Mouse (Mus musculus) right cerebral cortex, adult 2 months (tissue): ENCODE results near the gene Slc25a18.

Source experiments
- DNase-seq, 2 experiments: peaks; one replicate each; pipeline ENCODE4 v3.0.0; 2021 to 2022; ENCODE audit warnings: low spot score in 2 of 2

Gene Slc25a18

GRCm38 (mm10) chr6:120773149-120773628 lies at the start of gene Slc25a18:
Gene Slc25a18, plus strand, starts transcription at chr6:120773578.
- DNase-seq: peak in 1 of 2 experiments; percentile 31

DNA sequence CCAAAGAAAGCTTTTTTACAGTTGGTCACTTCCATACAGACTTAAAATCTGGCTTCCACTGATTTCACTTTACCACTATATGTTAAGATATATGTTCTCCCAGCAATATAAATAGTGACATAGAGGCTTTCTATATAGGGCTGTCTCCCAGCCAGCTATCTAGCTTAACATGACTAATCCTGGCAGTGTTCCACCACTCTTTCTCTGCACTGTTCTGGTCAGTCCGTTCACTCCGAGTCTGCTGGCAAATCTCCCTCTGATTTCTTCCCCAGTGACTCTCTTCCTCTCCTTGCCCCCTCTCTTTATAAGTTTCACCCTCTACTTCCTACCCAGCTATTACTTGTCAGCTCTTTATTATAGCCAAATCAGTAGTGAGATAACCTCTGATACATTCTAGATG lies 47.4 kb upstream of the Slc25a18 start:
- no peak for DNase-seq

- no peak for DNase-seq
Measured at GRCm38 (mm10) chr6:120736011-120736410, 37.4 kb upstream of the Slc25a18 start.

GRCm38 (mm10) chr6:120736566-120736965 lies 36.8 kb upstream of the Slc25a18 start:
- peak; percentile 21 to 41 for DNase-seq

- no peak for DNase-seq
Measured at GRCm38 (mm10) chr6:120743130-120743529, 30.2 kb upstream of the Slc25a18 start.

DNA sequence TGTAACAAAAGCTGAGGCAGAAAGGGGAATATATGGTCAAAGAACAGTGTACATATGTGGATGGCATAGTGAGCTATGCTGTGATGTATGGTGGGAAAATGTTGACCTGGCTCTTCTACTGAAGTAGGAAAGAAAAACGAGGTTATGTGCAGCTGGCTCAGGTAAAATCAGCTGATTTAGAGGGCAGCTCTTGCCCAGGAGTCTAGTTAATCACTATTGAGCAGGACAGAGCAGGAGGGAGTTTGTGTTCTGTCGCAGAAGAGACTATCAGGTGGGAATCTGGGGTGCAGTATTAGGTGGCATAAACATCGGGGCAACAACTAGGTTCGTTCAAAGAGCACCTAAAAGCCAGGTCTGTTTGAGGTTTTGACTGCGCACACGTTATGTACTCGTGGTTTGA lies 29.1 kb upstream of the Slc25a18 start:
- DNase-seq: no peak

DNA sequence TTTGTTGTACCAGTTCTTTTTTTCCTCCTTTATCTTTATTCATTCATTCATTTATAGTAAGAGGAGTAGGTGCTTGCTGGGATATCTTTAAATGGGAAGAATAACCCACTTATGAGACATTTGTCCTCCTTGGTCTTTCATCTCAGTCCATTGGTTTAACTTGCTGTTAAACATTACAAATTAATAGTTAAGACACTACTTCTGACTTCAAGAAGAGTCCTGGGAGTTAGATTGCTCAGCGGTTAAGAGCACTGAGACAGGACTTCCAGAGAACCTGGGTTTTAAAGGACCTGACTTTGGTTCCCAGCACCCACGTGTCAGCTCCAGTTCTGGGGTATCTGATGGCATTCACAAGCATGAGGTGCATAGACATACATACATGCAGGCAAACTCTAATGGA lies 27.0 kb upstream of the Slc25a18 start:
- no peak for DNase-seq

GRCm38 (mm10) chr6:120761151-120761550 lies 12.2 kb upstream of the Slc25a18 start:
- no peak for DNase-seq

GRCm38 (mm10) chr6:120769972-120770371 lies 3.4 kb upstream of the Slc25a18 start:
- DNase-seq: no peak

GRCm38 (mm10) chr6:120771366-120771765 lies 2.0 kb upstream of the Slc25a18 start:
- DNase-seq: no peak

- DNase-seq: no peak
Measured at GRCm38 (mm10) chr6:120772025-120772424, 1.4 kb upstream of the Slc25a18 start.

DNA sequence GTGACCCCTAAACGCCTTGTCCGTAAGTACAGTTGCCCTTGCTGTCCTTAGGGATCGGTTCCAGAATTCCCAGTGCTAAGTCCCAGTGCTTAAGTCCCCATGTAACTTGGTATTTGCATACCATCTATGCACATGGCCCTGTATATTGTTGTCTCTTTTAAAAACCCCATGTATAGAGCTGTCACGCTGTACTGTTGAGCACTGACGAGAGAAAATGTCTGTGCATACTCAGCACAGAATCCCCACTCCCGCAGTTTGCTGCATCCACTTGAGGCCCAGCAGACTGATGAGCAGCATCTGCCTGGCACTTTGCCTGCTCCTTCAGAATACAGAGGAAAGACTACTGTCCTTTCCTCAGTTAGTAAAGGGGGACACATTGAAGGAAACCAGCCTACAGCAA lies 385 bp downstream of the Slc25a18 start:
- no peak for DNase-seq

- DNase-seq: no peak
Measured at GRCm38 (mm10) chr6:120776286-120776685, 2.9 kb downstream of the Slc25a18 start.

GRCm38 (mm10) chr6:120777533-120777932 lies 4.2 kb downstream of the Slc25a18 start:
- DNase-seq: no peak

- DNase-seq: no peak
Measured at GRCm38 (mm10) chr6:120778226-120778625, 4.8 kb downstream of the Slc25a18 start.

DNA sequence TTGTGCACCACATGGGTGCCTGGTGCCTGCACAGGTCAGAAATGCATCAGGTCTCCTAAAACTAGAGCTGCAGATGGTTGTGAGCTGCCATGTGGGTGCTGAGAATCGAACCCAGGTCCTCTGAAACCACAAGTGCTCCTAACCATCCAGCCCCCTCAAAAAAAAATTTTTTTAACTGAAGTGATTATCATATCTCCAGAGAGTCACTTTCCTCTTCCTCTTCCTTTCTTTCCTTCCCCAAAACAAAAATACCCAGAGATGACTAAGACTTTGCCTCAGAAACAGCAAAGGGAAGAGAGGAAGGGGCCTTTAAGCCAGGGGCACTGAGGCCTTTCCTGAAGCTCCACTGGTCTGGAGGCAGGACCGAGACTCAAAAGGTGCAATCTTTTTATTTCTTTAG lies 9.6 kb downstream of the Slc25a18 start:
- DNase-seq: no peak

- no peak for DNase-seq
Measured at GRCm38 (mm10) chr6:120784351-120784750, 11.0 kb downstream of the Slc25a18 start.

GRCm38 (mm10) chr6:120788068-120788607 lies 14.8 kb downstream of the Slc25a18 start:
- DNase-seq: no peak

DNA sequence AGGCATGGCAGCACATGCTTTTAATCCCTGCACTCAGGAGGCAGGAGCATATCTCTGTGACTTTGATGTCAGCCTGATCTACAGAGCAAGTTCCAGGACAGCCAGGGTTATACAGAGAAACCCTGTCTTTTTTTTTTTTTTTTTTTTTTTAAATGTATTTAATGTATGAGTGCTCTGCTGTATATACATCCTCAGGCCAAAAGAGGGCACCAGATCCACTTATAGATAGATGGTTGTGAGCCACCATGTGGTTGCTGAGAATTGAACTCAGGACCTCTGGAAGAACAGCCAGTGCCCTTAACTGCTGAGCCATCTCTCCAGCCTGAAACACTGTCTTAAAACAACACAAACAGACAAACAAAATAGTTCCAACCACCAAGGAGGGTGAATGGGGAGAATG lies 15.5 kb downstream of the Slc25a18 start:
- no peak for DNase-seq

DNA sequence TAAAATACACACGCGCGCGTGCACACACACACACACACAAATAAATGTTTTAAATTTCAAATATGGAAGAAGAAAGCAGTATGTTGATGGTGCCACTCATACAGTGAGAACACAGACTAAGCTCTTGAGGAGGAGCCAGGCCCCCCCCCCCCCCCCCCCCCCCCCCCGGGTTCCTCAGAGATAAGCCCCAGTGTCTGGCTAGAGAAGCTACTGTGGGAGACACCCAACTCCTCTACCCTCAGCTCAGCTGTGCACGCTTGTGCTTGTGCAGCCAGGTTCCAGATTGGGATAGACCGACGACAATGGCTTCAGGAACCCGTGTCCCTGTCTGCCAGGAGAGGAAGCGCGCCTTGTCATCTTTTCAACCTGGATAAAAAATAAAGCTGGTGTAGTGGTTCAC lies 16.8 kb downstream of the Slc25a18 start:
- no peak for DNase-seq

- no peak for DNase-seq
Measured at GRCm38 (mm10) chr6:120790717-120791116, 17.3 kb downstream of the Slc25a18 start.

DNA sequence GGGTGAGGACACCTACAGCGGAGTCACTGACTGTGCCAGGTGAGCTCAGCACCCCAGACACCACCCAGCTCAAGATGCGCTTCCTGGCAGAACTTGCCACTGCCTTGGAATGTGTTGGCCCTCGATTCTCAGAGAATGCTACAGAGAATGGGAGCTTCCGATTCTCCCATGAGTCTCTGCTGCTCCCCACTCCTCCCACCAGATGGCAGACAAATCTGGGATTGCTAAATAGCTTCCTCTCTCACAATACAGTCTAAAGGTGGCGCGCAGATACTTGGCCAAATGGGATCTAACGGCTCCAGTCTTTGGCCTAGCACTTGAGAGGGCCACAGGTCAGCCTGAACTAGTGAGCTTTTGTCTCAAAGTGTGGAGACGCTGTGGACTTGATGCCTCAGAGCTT lies 19.6 kb downstream of the Slc25a18 start:
- peak; percentile 38 to 43 for DNase-seq

DNA sequence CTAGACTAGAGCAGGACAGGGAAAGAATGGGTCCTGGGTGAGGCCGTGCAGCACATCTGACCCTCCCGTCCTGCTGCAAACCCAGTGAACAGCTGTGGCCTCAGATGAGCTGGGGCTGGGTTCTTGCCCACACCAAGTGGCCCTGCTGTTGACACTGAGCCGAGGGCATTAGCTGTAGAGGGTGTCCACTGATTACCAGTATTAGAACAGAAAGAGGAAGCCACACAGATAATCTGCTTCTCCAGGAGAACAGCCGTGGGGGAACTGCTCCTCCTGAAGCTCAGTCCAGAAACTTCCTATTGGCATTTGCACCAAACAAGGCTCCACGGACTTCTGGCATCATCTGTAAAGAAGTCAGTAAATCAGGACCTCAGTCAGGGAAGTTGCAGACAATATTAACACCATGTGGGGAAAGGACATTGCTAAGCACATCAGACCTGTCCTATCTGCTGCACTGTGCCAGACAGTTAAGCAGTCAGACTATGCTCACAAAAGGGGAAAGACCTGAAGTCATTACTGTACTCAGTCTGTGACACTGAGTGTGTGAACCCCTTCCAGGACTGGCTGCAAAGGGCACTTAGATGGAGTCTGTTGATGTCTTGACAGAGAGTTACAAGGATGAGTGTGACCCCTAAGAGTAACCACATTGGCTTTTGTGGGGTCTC lies 22.2 kb downstream of the Slc25a18 start:
- no peak for DNase-seq

- peak; percentile 59 to 64 for DNase-seq
Measured at GRCm38 (mm10) chr6:120796111-120796510, 22.7 kb downstream of the Slc25a18 start.
